Mouse (Mus musculus): Measurements from ENCODE around the gene Hagh.

The Hagh gene

GRCm38 (mm10) chr17:24839842-24840241 is at the start of gene Hagh:
TSS of gene Hagh (plus strand) at chr17:24840143.
- no peak for DNase-seq (ENCODE audit: low read depth, low spot score)

GRCm38 (mm10) chr17:24792190-24792589 is 47.8 kb upstream of the Hagh start:
- DNase-seq (ENCODE audit: low read depth, low spot score): no peak

- DNase-seq (ENCODE audit: low read depth, low spot score): no peak
These were observed 45.2 kb upstream of the Hagh start for GRCm38 (mm10) chr17:24794791-24795190.

GRCm38 (mm10) chr17:24796969-24797368 is 43.0 kb upstream of the Hagh start:
- no peak for DNase-seq (ENCODE audit: low read depth, low spot score)

- no peak for DNase-seq (ENCODE audit: low read depth, low spot score)
These were observed 41.7 kb upstream of the Hagh start for GRCm38 (mm10) chr17:24798229-24798628.

- no peak for DNase-seq (ENCODE audit: low read depth, low spot score)
These were observed 40.5 kb upstream of the Hagh start for GRCm38 (mm10) chr17:24799476-24799875.

GRCm38 (mm10) chr17:24800524-24800923 is 39.4 kb upstream of the Hagh start:
- DNase-seq (ENCODE audit: low read depth, low spot score): no peak

- DNase-seq (ENCODE audit: low read depth, low spot score): peak; percentile 86
These were observed 35.7 kb upstream of the Hagh start, which contains the start of gene Meiob for GRCm38 (mm10) chr17:24803952-24804951. TSS of gene Meiob (plus strand) at chr17:24804289.

- peak; percentile 89 for DNase-seq (ENCODE audit: low read depth, low spot score)
These were observed 28.7 kb upstream of the Hagh start for GRCm38 (mm10) chr17:24811211-24811610.

- DNase-seq (ENCODE audit: low read depth, low spot score): no peak
These were observed 27.7 kb upstream of the Hagh start for GRCm38 (mm10) chr17:24812215-24812614.

GRCm38 (mm10) chr17:24815256-24815655 is 24.7 kb upstream of the Hagh start:
- no peak for DNase-seq (ENCODE audit: low read depth, low spot score)

- no peak for DNase-seq (ENCODE audit: low read depth, low spot score)
These were observed 22.4 kb upstream of the Hagh start for GRCm38 (mm10) chr17:24817503-24817902.

GRCm38 (mm10) chr17:24818172-24818571 is 21.8 kb upstream of the Hagh start:
- no peak for DNase-seq (ENCODE audit: low read depth, low spot score)

- no peak for DNase-seq (ENCODE audit: low read depth, low spot score)
These were observed 20.5 kb upstream of the Hagh start for GRCm38 (mm10) chr17:24819469-24819868.

GRCm38 (mm10) chr17:24821351-24822280 is 18.3 kb upstream of the Hagh start:
- no peak for DNase-seq (ENCODE audit: low read depth, low spot score)

GRCm38 (mm10) chr17:24840341-24840740 is 398 bp downstream of the Hagh start:
- no peak for DNase-seq (ENCODE audit: low read depth, low spot score)

GRCm38 (mm10) chr17:24841133-24841532 is 1.2 kb downstream of the Hagh start:
- DNase-seq (ENCODE audit: low read depth, low spot score): peak; percentile 25

- DNase-seq (ENCODE audit: low read depth, low spot score): no peak
These were observed 2.7 kb downstream of the Hagh start for GRCm38 (mm10) chr17:24842631-24843030.

GRCm38 (mm10) chr17:24844525-24844924 is 4.6 kb downstream of the Hagh start:
- no peak for DNase-seq (ENCODE audit: low read depth, low spot score)

GRCm38 (mm10) chr17:24847386-24847785 is 7.4 kb downstream of the Hagh start:
- no peak for DNase-seq (ENCODE audit: low read depth, low spot score)

- DNase-seq (ENCODE audit: low read depth, low spot score): no peak
These were observed 8.7 kb downstream of the Hagh start for GRCm38 (mm10) chr17:24848600-24849031.

GRCm38 (mm10) chr17:24849733-24850064 is 9.8 kb downstream of the Hagh start:
- DNase-seq (ENCODE audit: low read depth, low spot score): no peak

Data from R1 (cell line).